Mouse (Mus musculus) small intestine, adult 10 weeks (tissue): ENCODE data around the gene Ambra1. TPM values are rescaled to one million over a fixed set of nuclear protein-coding genes. Genes with fewer than 3 reads are reported as not detected.

ENCODE experiments used
- polyA plus RNA-seq: library from polyadenylated mRNA; stranded (reverse); fragments of 350-450 nt; fragmentation: Illumina TruSeq; extraction: RNeasy Lipid Tissue Mini Kit (QIAGEN cat#74804); gene quantifications from one replicate; pipeline ENCODE4 v1.2.3, GENCODE M21; 2014; ENCODE audit warnings: low replicate concordance

The Ambra1 gene
- polyA plus RNA-seq, result 3.3 TPM

DNA sequence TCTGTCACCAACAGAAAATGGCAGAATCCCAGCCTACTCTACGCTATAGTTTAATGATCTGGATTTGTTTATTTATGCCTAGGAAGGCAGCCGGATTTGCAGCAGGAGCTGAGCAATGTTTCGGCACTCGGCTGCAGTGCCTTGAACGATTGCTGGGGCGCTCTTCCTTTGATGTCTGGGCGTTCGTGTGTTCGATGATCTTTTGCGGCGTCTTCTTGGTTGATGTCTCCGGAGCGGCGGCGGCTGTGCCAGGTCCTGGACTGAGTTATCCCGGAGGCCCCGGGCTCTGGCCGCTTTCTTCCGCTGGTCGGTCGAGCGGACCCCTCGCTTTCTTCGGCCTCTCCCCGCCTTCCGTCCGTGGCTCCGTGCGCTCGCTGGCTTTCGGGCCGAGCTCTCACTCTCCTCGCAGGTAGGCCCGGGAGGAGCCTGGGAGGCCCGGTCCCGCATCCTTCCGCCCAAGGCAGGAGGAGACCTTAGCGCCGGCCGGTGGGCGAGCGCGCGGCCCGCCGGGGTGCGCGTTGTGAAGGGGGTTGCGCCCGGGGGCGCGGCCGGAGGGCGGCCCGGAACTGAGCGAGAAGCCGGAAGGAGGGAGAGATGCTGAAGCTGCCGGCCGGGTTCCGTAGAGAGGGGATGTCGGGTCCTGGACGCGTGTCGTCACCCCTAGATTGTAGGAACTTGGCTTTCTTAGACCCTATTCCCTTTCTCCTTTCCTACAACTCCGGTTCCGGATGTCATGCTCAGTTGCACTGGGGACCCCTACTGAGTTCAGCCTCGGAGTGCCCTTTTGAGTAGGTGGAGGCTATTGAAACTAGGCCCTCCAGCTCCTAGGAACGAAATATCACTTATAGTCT, at the start of gene Ambra1:
Gene Ambra1, plus strand, starts transcription at position 164 of the 851 bp plus-strand sequence.

GRCm38 (mm10) chr2:91710272-91711234, 19.4 kb upstream of the Ambra1 start, which contains the start of the genes Atg13 and Harbi1:
Gene Atg13 (minus strand): TSS chr2:91710576.
Gene Harbi1 (plus strand): TSS chr2:91710852.

DNA sequence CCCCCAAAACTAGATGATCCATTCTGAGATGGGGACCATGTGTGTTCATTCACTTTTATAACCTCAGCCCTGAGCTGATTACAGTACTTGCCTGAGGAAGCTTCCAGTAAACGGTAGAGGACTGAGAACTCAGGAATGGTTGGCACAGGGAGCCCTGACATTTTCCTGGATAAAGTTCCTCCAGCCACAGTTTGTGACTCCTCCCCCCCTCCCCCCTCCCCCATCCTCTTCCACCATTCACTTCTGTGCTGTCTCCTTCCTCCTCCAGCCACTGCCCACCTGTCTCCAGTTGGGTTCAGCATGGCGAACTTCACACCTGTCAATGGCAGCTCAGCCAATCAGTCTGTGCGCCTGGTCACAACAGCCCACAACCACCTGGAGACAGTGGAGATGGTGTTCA, 197.0 kb downstream of the Ambra1 start, which contains the start of gene Chrm4:
Gene Chrm4, plus strand, starts transcription at position 301 of the 400 bp plus-strand sequence.

DNA sequence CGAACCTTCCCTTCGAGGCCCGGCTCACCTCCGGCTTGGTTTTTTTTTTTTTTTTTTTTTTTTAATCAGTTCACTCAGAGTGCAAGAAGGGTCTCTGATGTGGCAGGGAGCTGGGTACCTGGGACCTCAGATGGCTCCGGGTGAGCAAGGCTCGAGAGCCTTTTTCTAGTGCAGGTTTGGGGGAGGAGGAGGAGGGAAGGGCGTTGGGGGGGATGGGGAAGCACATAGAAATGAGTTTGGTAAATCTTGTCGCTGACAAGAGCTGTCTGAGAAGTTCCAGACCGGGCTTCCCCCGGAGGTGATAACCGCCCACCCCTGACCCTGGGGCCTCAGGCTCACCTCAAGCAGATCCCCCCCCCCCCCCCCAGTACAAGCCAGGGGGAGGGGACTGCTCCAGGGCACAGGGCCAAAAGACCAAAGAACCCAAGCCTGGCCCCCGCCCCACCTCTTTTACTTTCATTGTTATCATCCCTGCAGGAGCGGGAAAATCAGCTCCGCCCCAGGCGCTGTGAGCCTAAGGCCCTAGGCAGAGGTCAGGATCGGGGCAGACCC, 202.3 kb downstream of the Ambra1 start, which contains the start of gene Mdk:
Gene Mdk, minus strand, starts transcription at position 138 of the 552 bp plus-strand sequence.

DNA sequence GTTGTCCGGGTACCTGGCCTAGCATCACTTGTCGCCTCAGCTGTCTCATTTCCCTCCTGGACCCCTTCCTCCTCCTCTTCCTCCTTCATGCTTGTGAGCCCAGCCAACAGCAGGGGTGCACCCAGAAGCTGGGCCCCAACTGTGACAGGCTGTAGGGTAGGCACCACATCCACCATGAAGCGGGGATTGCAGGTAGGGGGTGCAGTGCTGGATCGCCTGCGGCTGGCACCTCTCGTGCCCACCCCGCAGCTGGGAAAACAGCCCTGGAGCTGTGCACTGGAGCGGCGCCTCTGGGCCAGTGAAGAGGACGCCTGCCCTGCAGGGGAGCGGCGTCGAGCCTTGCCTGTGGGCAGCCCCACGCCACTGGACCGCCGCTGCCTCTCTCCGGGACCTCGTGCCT, 215.5 kb downstream of the Ambra1 start, which contains the start of gene Gm9821:
Gene Gm9821, plus strand, starts transcription at position 221 of the 400 bp plus-strand sequence.

Other genes starting within 250 kb of the Ambra1 start
- 27.0 TPM for gene Ckap5, start 203.4 kb upstream of the Ambra1 start, polyA plus RNA-seq
- not detected for gene F2, start 93.7 kb upstream of the Ambra1 start, polyA plus RNA-seq
- 2.0 TPM for gene Zfp408, start 80.3 kb upstream of the Ambra1 start, polyA plus RNA-seq
- gene Arhgap1, start 80.3 kb upstream of the Ambra1 start, polyA plus RNA-seq, result 9.5 TPM
- 9.9 TPM for gene Atg13, start 19.6 kb upstream of the Ambra1 start, polyA plus RNA-seq
- 10.1 TPM for gene Harbi1, start 19.3 kb upstream of the Ambra1 start, polyA plus RNA-seq
- gene Chrm4, start 197.1 kb downstream of the Ambra1 start, polyA plus RNA-seq, result not detected
- 0.85 TPM for gene Mdk, start 202.2 kb downstream of the Ambra1 start, polyA plus RNA-seq
- gene Gm9821, start 215.6 kb downstream of the Ambra1 start, polyA plus RNA-seq, result not detected
- 0.56 TPM for gene Dgkz, start 245.7 kb downstream of the Ambra1 start, polyA plus RNA-seq